Mouse (Mus musculus) embryonic fibroblast, embryonic 13.5 days (primary cell): ENCODE results near the gene Nlrp9b. TPM values are rescaled to one million over a fixed set of nuclear protein-coding genes. Genes with fewer than 3 reads are reported as not detected.

Experiments used
- polyA plus RNA-seq: library from polyadenylated mRNA; stranded (reverse); fragments of >200 nt; gene quantifications from 2 replicates; pipeline ENCODE4 v1.2.4, GENCODE M21; 2011; ENCODE audit warnings: low read depth; ENCODE audit not compliant: missing spikeins, insufficient read length

Gene Nlrp9b
- polyA plus RNA-seq, 1 experiment: not detected

Other genes starting within 250 kb of the Nlrp9b start
- 39.7 and 45.3 TPM in 2 replicates for gene Nectin2, start 241.0 kb upstream of the Nlrp9b start, polyA plus RNA-seq
- 2.1 and 2.5 TPM in 2 replicates for gene Bcam, start 220.4 kb upstream of the Nlrp9b start, polyA plus RNA-seq
- gene Cblc, start 194.7 kb upstream of the Nlrp9b start, polyA plus RNA-seq: not detected in 2 replicates
- gene Bcl3, start 168.7 kb upstream of the Nlrp9b start, polyA plus RNA-seq: 24.1 and 37.9 TPM in 2 replicates
- not detected in 2 replicates for gene Gm19345, start 139.5 kb upstream of the Nlrp9b start, polyA plus RNA-seq
- gene Ceacam16, start 130.2 kb upstream of the Nlrp9b start, polyA plus RNA-seq: not detected in 2 replicates
- gene Ceacam19, start 103.5 kb upstream of the Nlrp9b start, polyA plus RNA-seq: not detected in 2 replicates
- 54.1 and 65.0 TPM in 2 replicates for gene Pvr, start 70.3 kb upstream of the Nlrp9b start, polyA plus RNA-seq
- not detected in 2 replicates for gene Igsf23, start 40.7 kb upstream of the Nlrp9b start, polyA plus RNA-seq
- not detected in 2 replicates for gene Ceacam20, start 26.1 kb upstream of the Nlrp9b start, polyA plus RNA-seq
- gene Vmn1r91, start 108.2 kb downstream of the Nlrp9b start, polyA plus RNA-seq: not detected in 2 replicates
- gene Gm16442, start 131.1 kb downstream of the Nlrp9b start, polyA plus RNA-seq: not detected in 2 replicates
- gene Vmn1r93, start 147.6 kb downstream of the Nlrp9b start, polyA plus RNA-seq: not detected in 2 replicates
- not detected in 2 replicates for gene Vmn1r94, start 176.9 kb downstream of the Nlrp9b start, polyA plus RNA-seq
- not detected in 2 replicates for gene Vmn1r95, start 202.2 kb downstream of the Nlrp9b start, polyA plus RNA-seq
- gene Gm6164, start 214.1 kb downstream of the Nlrp9b start, polyA plus RNA-seq: not detected in 2 replicates
- gene Gm4498, start 242.4 kb downstream of the Nlrp9b start, polyA plus RNA-seq: not detected in 2 replicates